Mouse (Mus musculus) kidney, postnatal 10 days (tissue): ENCODE data around the gene Zfpm1.
A peak's percentile ranks its signal among the peaks of the same experiment; 100 is the strongest.

Experiments
- DNase-seq: peaks from one replicate; pipeline ENCODE4 v3.0.0; 2021; ENCODE audit warnings: mixed read lengths

Gene Zfpm1

DNA sequence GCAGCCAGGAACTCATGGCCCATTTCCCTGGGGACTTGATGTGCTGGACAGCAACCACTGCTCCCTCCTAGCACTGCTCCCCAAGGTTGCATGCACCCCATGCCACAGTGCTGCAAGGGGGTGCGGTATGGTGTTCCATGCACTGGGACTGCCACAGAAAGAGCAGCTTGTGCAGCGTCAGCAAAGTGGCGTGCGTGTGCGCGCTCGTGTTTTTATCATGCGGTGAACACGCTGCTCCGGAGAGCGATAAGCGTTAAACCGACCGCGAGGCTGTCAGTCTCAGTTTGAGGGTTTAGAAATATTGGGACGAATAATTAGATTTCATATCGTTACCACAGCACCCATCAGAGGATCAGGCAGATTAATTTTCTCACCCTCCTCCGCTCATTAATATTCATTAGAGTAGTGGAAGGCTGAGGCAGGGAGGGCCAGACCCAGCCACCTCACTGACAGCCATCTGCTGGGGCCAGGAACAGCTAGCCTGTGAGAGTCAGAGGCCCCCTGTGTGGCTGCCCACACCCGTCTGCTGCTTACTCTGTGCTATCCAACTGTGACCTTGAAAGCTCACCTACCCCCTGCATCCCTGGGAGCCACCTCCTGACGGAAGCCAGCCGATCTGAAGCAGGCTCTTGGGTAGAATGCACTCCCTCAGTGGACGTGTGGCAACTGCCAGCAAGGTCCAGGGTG, 47.8 kb downstream of the Zfpm1 start:
- DNase-seq: no peak

GRCm38 (mm10) chr8:122330446-122331133, 48.6 kb downstream of the Zfpm1 start:
- no peak for DNase-seq

GRCm38 (mm10) chr8:122331134-122331523, 49.2 kb downstream of the Zfpm1 start:
- DNase-seq: peak; percentile 90

- DNase-seq: peak; percentile 90
Observed at GRCm38 (mm10) chr8:122332753-122333506, 51.0 kb downstream of the Zfpm1 start.

- no peak for DNase-seq
Observed at GRCm38 (mm10) chr8:122333531-122333930, 51.6 kb downstream of the Zfpm1 start.

GRCm38 (mm10) chr8:122334791-122335490, 53.0 kb downstream of the Zfpm1 start:
- DNase-seq: peak; percentile 47

DNA sequence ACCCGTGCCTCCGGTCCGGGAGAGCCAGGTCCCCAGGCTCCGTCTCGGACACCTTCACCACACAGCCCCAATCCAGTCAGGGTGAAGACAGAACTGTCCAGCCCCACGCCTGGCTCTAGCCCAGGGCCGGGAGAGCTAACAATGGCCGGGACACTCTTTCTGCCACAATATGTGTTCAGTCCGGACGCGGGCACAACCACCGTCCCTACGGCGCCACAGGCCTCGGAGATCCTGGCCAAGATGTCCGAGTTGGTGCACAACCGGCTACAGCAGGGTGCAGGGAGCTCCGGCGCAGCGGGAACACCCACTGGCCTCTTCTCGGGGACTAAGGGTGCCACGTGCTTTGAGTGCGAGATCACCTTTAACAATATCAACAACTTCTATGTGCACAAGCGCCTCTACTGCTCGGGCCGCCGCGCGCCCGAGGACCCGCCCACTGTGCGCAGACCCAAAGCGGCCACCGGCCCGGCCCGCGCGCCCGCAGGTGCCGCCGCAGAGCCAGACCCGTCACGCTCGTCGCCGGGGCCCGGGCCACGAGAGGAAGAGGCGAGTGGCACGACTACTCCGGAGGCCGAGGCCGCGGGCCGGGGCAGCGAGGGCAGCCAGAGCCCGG, 53.8 kb downstream of the Zfpm1 start:
- peak; percentile 45 for DNase-seq

DNA sequence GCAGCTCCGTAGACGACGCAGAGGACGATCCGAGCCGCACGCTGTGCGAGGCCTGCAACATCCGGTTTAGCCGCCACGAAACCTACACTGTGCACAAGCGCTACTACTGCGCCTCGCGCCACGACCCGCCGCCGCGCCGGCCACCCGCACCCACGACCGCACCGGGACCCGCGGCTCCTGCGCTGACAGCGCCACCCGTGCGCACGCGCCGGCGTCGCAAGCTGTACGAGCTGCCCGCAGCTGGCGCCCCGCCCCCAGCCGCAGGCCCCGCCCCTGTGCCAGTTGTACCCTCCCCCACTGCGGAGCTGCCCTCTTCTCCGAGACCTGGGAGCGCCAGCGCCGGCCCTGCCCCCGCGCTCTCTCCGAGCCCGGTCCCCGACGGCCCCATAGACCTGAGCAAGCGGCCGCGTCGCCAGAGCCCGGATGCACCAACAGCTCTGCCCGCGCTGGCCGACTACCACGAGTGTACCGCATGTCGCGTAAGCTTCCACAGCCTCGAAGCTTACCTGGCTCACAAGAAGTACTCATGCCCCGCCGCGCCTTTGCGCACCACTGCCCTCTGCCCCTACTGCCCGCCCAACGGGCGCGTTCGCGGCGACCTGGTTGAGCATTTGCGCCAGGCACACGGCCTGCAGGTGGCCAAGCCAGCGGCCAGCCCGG, 54.4 kb downstream of the Zfpm1 start:
- peak; percentile 74 for DNase-seq

GRCm38 (mm10) chr8:122338852-122339251, 56.9 kb downstream of the Zfpm1 start:
- DNase-seq: no peak

- DNase-seq: no peak
Observed at GRCm38 (mm10) chr8:122340761-122341160, 58.8 kb downstream of the Zfpm1 start.

DNA sequence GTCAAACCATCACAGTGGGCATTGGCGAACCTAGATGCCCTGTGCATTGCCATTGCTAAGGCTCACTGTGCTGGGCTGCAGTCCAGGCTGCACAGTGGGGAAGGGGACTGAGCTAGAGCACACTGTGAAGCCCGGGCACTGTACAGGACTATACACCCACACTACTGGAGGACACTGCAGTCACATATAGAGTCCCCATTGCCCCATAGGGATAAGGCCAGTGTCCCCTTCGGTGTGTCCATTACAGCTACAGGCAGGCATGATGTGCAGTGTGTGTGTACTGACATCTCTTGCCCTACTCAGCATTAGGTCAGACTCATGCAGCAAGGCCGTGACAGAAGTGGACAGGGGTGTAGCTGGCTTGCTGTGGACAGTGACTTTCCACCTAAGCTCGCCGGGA, 59.8 kb downstream of the Zfpm1 start:
- DNase-seq: no peak

- DNase-seq: no peak
Observed at GRCm38 (mm10) chr8:122342362-122342761, 60.4 kb downstream of the Zfpm1 start.

GRCm38 (mm10) chr8:122342806-122343209, 60.9 kb downstream of the Zfpm1 start:
- DNase-seq: peak; percentile 79

GRCm38 (mm10) chr8:122343341-122343740, 61.4 kb downstream of the Zfpm1 start:
- DNase-seq: no peak

DNA sequence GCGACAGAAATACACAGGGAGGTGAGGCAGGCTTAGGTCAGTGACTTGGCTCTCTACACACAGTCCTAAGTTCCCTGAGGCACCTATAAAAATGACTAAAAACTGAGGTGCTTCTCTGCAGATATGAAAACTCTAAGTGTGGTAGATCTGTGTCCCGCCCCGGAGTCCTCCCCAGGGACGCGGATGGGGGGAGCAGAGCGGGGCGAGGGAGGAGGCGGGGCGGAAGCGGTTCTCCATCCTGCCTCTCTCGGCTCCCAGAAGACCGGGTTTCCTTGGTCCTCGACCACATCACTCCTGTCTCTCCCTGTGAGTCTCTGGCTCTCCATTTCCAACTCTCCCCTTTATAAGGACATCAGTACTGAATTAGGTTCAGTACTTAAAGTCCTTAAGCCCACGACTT, 61.8 kb downstream of the Zfpm1 start:
- DNase-seq: peak; percentile 72

DNA sequence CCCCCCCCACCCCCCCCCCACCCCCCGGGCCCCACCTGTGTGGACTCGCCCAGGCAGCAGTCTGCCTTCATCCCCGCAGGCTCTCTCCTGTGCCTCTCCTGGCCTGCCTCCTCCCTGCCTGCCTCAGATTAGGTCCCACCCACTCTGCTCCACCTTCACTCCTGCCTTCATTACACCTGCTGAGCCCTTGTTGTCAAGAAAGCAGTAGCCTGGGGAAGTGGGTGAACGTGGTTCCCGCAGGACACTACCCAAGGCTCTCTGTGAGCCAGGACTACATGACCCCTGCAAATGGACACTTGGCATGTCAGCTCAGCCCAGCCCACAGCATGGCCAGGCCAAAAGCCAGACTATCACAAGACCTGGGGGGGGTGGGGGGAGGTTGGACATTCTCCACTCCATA, 62.3 kb downstream of the Zfpm1 start:
- no peak for DNase-seq

DNA sequence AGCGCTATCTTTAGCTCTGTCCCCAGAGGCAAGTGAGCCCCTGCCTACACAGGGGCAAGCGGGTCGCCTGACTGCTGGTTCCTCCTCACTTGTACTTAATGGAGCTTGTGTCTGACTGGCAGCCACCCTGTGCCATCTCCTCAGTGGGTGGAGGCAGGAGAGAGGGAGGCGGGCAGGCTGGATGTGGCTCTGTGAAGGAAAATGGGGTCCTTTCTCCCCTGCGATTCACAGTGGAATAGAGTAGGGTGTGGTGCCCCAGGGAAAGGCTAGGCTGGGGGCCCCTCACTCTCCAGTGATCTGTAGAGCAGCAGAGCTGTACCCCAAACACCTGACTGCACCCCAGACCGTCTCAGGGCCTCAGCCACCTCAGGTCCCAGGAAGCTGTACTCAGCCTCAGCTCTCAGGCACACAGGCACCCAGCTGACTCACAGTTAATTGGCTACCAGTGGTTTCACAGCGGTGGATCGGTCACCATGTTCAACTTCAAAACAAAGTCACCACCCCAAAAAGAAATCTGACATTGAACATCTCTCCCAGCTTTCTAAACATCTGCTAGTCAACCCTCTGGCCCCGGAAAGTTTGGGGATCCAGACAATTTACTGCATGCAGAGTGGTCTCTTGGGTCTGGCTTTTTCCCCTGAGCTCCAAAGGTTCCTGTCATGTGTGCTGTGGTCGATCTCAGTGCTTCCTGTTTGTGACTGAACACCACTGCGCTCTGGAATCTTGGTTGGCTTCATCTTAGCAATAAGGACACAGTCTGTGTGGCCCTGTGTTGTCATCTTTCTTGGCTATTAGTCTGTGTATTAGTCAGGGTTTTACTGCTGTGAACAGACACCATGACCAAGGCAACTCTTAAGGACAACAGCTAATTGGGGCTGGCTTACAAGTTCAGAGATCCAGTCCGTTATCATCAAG, 63.5 kb downstream of the Zfpm1 start:
- DNase-seq: no peak

DNA sequence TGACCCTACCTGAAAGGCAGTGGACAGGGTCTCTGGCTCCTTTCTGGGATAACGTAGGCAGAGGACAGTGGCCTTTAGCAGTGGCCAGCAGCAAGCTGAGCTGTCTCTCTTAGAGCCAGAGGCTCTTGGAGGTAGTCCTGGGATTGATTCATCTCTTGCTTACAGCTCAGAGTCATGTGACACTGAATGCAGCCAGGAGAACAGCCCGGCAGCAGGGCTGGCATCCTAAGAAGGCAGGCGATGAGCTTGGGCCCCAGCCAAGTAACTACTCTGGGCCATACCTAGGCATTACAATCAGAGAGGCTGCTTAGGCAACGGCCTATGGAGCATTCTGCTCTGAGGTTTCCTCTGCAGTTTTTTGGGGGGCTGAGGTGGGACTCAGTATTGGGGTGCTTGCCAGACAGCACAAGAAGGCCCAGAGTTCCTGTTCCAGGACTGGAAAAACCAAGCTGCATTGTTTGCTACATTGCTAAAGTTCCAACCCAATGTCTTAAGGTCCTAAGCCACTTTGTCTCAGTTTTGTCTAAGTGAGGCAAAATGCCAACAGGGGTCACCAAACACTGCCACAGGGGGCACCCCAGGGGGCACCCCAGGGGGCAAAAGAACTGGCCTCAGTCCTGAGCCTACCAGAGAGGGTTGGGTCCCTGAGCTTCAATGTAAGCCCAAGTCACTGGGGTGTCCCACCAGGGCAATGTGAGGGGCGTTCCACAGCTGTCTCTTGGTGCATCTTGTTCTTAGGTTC, 66.0 kb downstream of the Zfpm1 start:
- DNase-seq: no peak

DNA sequence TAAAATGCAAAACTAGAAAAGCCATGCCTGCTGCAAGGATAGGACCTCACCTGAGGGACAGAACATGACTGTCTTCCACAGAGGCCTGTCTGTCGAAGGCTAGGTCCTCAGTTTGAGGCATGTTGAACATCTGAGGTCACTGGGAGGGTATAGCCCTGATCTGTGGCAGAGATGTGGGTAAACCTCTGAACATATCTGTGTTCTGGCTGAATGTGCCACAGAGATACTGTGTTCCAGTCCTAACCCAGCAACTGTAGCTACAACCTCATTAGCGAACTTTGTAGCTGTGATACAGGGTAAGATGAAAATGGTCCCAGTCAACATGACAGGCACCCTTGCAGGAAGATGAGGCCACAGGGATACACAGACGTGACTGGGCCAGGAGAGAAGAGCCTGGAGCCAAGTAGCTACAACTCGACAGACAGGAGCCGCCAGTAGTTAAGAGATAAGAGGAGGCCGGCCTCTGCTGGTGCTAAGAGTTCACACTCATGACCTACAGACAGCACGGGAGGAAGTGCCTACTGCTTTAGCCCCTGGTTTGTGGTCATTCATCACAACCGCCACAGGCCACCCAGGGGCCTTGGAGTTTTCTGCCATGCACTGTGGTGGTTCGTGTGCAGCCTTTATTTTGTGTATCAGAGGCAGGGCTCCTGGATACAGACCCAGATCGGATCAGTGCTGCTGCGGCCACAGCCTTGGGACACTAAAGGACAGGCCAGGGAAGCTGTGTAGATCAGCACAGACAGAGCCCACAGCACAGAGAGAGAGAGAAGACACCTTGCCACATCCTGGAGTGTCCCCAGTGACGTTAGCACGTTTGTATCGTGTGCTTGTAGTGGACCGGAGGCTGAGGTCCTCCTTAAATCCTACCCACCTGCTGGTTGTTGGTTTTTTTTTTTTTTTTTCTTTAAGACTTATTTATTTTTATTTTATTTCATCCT, 67.7 kb downstream of the Zfpm1 start:
- no peak for DNase-seq
